Mouse (Mus musculus): Measurements from ENCODE around the gene Cdc42. TPM values are rescaled to one million over a fixed set of nuclear protein-coding genes. Genes with fewer than 3 reads are reported as not detected.

Cdc42 gene
- polyA plus RNA-seq, 2 experiments, result 91.6 to 259 TPM

GRCm38 (mm10) chr4:137366097-137366496, 8.6 kb upstream of the Cdc42 start:
- Histone ChIP-seq H3K9me3 (ENCODE audit: control insufficient read depth, low read length) (no peaks in the 10 kb centered on the region), H3K4me1 (replicated peaks; ENCODE audit: control insufficient read depth in 2 of 2, insufficient read depth in 2 of 2, low read length in 1 of 2) (peaks cover 0 to 10% of the 10 kb centered on the region in 2 experiments; a peak in 2 of 4 replicates), H3K36me3 (replicated peaks; ENCODE audit: control insufficient read depth, insufficient read depth, low read depth) (no peaks in the 10 kb centered on the region), H3K27me3 (ENCODE audit: control insufficient read depth, insufficient read depth, low read length) (no peaks in the 10 kb centered on the region), H3K9ac (replicated peaks) (no peak overlapping the region), H3K4me2 (ENCODE audit: low read depth) (no peak overlapping the region), H3K4me3 (ENCODE audit: insufficient read depth in 1 of 2, low read depth in 2 of 2, low read length in 2 of 2) (no peak overlapping the region), H3K27ac (no peak overlapping the region)
- ATAC-seq (ENCODE audit: insufficient read depth) (no peak), DNase-seq (ENCODE audit: low read depth in 3 of 3, low spot score in 3 of 3) (no peak)
- 71% methylated on average over 4 of the region's 4 CpGs for WGBS (ENCODE audit: insufficient replicate concordance)
- no peak for TF ChIP-seq EP300 (IDR thresholded peaks at IDR 0.05; ENCODE audit: low read depth)
- no peak for TF ChIP-seq CTCF (IDR thresholded peaks at IDR 0.05; ENCODE audit: low read depth)

GRCm38 (mm10) chr4:137365356-137366062, 8.0 kb upstream of the Cdc42 start:
- no peak overlapping the region for H3K4me2 ChIP-seq (ENCODE audit: low read depth)
- 59% methylated on average over 19 of the region's 19 CpGs for WGBS (ENCODE audit: insufficient replicate concordance)

GRCm38 (mm10) chr4:137364826-137365225, 7.3 kb upstream of the Cdc42 start:
- 78% methylated on average over 6 of the region's 6 CpGs for WGBS (ENCODE audit: insufficient replicate concordance)
- TF ChIP-seq EP300 (IDR thresholded peaks at IDR 0.05; ENCODE audit: low read depth) (no peak), CTCF (IDR thresholded peaks at IDR 0.05; ENCODE audit: low read depth) (no peak)
- Histone ChIP-seq H3K27ac (no peak overlapping the region), H3K4me2 (ENCODE audit: low read depth) (no peak overlapping the region), H3K9ac (replicated peaks) (no peak overlapping the region), H3K9me3 (ENCODE audit: control insufficient read depth, low read length) (no peaks in the 10 kb centered on the region), H3K4me3 (ENCODE audit: insufficient read depth in 1 of 2, low read depth in 2 of 2, low read length in 2 of 2) (no peak overlapping the region), H3K4me1 (replicated peaks; ENCODE audit: control insufficient read depth in 2 of 2, insufficient read depth in 2 of 2, low read length in 1 of 2) (peaks cover 0 to 8% of the 10 kb centered on the region in 2 experiments; a peak in 2 of 4 replicates), H3K36me3 (replicated peaks; ENCODE audit: control insufficient read depth, insufficient read depth, low read depth) (no peaks in the 10 kb centered on the region), H3K27me3 (ENCODE audit: control insufficient read depth, insufficient read depth, low read length) (no peaks in the 10 kb centered on the region)
- DNase-seq (ENCODE audit: low read depth in 3 of 3, low spot score in 3 of 3) (no peak), ATAC-seq (ENCODE audit: insufficient read depth) (no peak)

More at GRCm38 (mm10) chr4:137365356-137366062, 8.0 kb upstream of the Cdc42 start:
- Histone ChIP-seq H3K4me1 (replicated peaks; ENCODE audit: control insufficient read depth in 2 of 2, insufficient read depth in 2 of 2, low read length in 1 of 2) (peaks cover 0 to 10% of the 10 kb centered on the region in 2 experiments; a peak in 2 of 4 replicates), H3K9ac (replicated peaks) (no peak overlapping the region), H3K36me3 (replicated peaks; ENCODE audit: control insufficient read depth, insufficient read depth, low read depth) (no peaks in the 10 kb centered on the region), H3K4me3 (ENCODE audit: insufficient read depth in 1 of 2, low read depth in 2 of 2, low read length in 2 of 2) (no peak overlapping the region), H3K27me3 (ENCODE audit: control insufficient read depth, insufficient read depth, low read length) (no peaks in the 10 kb centered on the region), H3K9me3 (ENCODE audit: control insufficient read depth, low read length) (no peaks in the 10 kb centered on the region), H3K27ac (no peak overlapping the region)
- DNase-seq (ENCODE audit: low read depth in 3 of 3, low spot score in 3 of 3) (no peak), ATAC-seq (ENCODE audit: insufficient read depth) (no peak)
- 0 out of 2 replicates have a peak, but pooled peaks have one; percentile 9 for TF ChIP-seq CTCF (IDR thresholded peaks at IDR 0.05; ENCODE audit: low read depth)
- TF ChIP-seq EP300 (IDR thresholded peaks at IDR 0.05; ENCODE audit: low read depth), result no peak

GRCm38 (mm10) chr4:137360996-137361395, 3.5 kb upstream of the Cdc42 start:
- ATAC-seq (ENCODE audit: insufficient read depth), result no peak
- 64% methylated on average over 3 of the region's 3 CpGs for WGBS (ENCODE audit: insufficient replicate concordance)
- Histone ChIP-seq H3K9ac (replicated peaks) (no peak overlapping the region), H3K27ac (no peak overlapping the region), H3K36me3 (replicated peaks; ENCODE audit: control insufficient read depth, insufficient read depth, low read depth) (no peaks in the 10 kb centered on the region), H3K4me1 (replicated peaks; ENCODE audit: control insufficient read depth in 2 of 2, insufficient read depth in 2 of 2, low read length in 1 of 2) (peaks cover 12 to 14% of the 10 kb centered on the region in 2 experiments), H3K4me3 (ENCODE audit: insufficient read depth in 1 of 2, low read depth in 2 of 2, low read length in 2 of 2) (no peak overlapping the region), H3K27me3 (ENCODE audit: control insufficient read depth, insufficient read depth, low read length) (no peaks in the 10 kb centered on the region), H3K4me2 (ENCODE audit: low read depth) (no peak overlapping the region), H3K9me3 (ENCODE audit: control insufficient read depth, low read length) (no peaks in the 10 kb centered on the region)
- DNase-seq (ENCODE audit: low read depth in 3 of 3, low spot score in 3 of 3), result no peak
- TF ChIP-seq CTCF (IDR thresholded peaks at IDR 0.05; ENCODE audit: low read depth) (no peak), EP300 (IDR thresholded peaks at IDR 0.05; ENCODE audit: low read depth) (no peak)

GRCm38 (mm10) chr4:137358291-137359002, 927 bp upstream of the Cdc42 start:
- ATAC-seq (ENCODE audit: insufficient read depth), result no peak
- peaks cover 12 to 16% of the 10 kb centered on the region in 2 experiments for H3K4me1 ChIP-seq (replicated peaks; ENCODE audit: control insufficient read depth in 2 of 2, insufficient read depth in 2 of 2, low read length in 1 of 2)
- TF ChIP-seq EP300 (IDR thresholded peaks at IDR 0.05; ENCODE audit: low read depth), result no peak
- TF ChIP-seq CTCF (IDR thresholded peaks at IDR 0.05; ENCODE audit: low read depth), result no peak
- H3K27ac ChIP-seq, result peak overlapping the region; percentile 50
- WGBS (ENCODE audit: insufficient replicate concordance), result 18% methylated on average over 14 of the region's 14 CpGs
- H3K4me3 ChIP-seq (ENCODE audit: insufficient read depth in 1 of 2, low read depth in 2 of 2, low read length in 2 of 2), result peak overlapping the region; percentile 16 to 98; a peak in 2 of 4 replicates
- no peaks in the 10 kb centered on the region for H3K27me3 ChIP-seq (ENCODE audit: control insufficient read depth, insufficient read depth, low read length)
- peak overlapping the region; percentile 28 for H3K9ac ChIP-seq (replicated peaks)
- peak overlapping the region; percentile 82 for H3K4me2 ChIP-seq (ENCODE audit: low read depth)
- DNase-seq (ENCODE audit: low read depth in 3 of 3, low spot score in 3 of 3), result no peak
- no peaks in the 10 kb centered on the region; the same call in 1 of the 2 replicates for H3K36me3 ChIP-seq (replicated peaks; ENCODE audit: control insufficient read depth, insufficient read depth, low read depth)
- H3K9me3 ChIP-seq (ENCODE audit: control insufficient read depth, low read length), result no peaks in the 10 kb centered on the region

Data from liver, embryonic 14.5 days (tissue).